Mouse (Mus musculus): ENCODE measurements around the gene Shank2. TPM values are rescaled to one million over a fixed set of nuclear protein-coding genes. Genes with fewer than 3 reads are reported as not detected.

Shank2 gene
- polyA plus RNA-seq, 1 experiment from 2014 or later, result 1.2 TPM

- Histone ChIP-seq H3K9me3 (ENCODE audit: control insufficient read depth, low read depth, low read length) (no peaks in the 10 kb centered on the region), H3K4me2 (replicated peaks; ENCODE audit: low read depth, low read length) (no peak overlapping the region), H3K9ac (replicated peaks; ENCODE audit: low read depth, low read length) (no peak overlapping the region), H3K36me3 (ENCODE audit: control insufficient read depth, insufficient read depth, low read length) (no peaks in the 10 kb centered on the region), H3K4me3 (ENCODE audit: low read depth, low read length) (no peak overlapping the region), H3K4me1 (ENCODE audit: control insufficient read depth, insufficient read depth, low read length) (no peaks in the 10 kb centered on the region), H3K27me3 (ENCODE audit: control insufficient read depth, insufficient read depth, low read length) (no peaks in the 10 kb centered on the region), H3K27ac (ENCODE audit: low read length) (no peak overlapping the region)
- WGBS, result 88% methylated on average over 4 of the region's 4 CpGs
- ATAC-seq (ENCODE audit: insufficient number of reproducible peaks, insufficient read depth, low FRiP score, low read depth), result no peak
Measured at GRCm38 (mm10) chr7:144189446-144189845, 187.7 kb downstream of the Shank2 start.

- ATAC-seq (ENCODE audit: insufficient number of reproducible peaks, insufficient read depth, low FRiP score, low read depth), result no peak
- Histone ChIP-seq H3K9ac (replicated peaks; ENCODE audit: low read depth, low read length) (no peak overlapping the region), H3K4me2 (replicated peaks; ENCODE audit: low read depth, low read length) (no peak overlapping the region), H3K4me1 (ENCODE audit: control insufficient read depth, insufficient read depth, low read length) (no peaks in the 10 kb centered on the region), H3K4me3 (ENCODE audit: low read depth, low read length) (no peak overlapping the region), H3K36me3 (ENCODE audit: control insufficient read depth, insufficient read depth, low read length) (no peaks in the 10 kb centered on the region), H3K27ac (ENCODE audit: low read length) (no peak overlapping the region), H3K27me3 (ENCODE audit: control insufficient read depth, insufficient read depth, low read length) (no peaks in the 10 kb centered on the region), H3K9me3 (ENCODE audit: control insufficient read depth, low read depth, low read length) (no peaks in the 10 kb centered on the region)
- 90% methylated on average over 2 of the region's 2 CpGs for WGBS
Measured at GRCm38 (mm10) chr7:144198491-144198890, 196.8 kb downstream of the Shank2 start.

- Histone ChIP-seq H3K9ac (replicated peaks; ENCODE audit: low read depth, low read length) (no peak overlapping the region), H3K27ac (ENCODE audit: low read length) (no peak overlapping the region), H3K4me3 (ENCODE audit: low read depth, low read length) (no peak overlapping the region), H3K9me3 (ENCODE audit: control insufficient read depth, low read depth, low read length) (no peaks in the 10 kb centered on the region), H3K36me3 (ENCODE audit: control insufficient read depth, insufficient read depth, low read length) (no peaks in the 10 kb centered on the region), H3K4me1 (ENCODE audit: control insufficient read depth, insufficient read depth, low read length) (no peaks in the 10 kb centered on the region), H3K27me3 (ENCODE audit: control insufficient read depth, insufficient read depth, low read length) (no peaks in the 10 kb centered on the region), H3K4me2 (replicated peaks; ENCODE audit: low read depth, low read length) (no peak overlapping the region)
- 50% methylated on average over 7 of the region's 7 CpGs for WGBS
- peak; percentile 74; the same call in 1 of the 2 replicates for ATAC-seq (ENCODE audit: insufficient number of reproducible peaks, insufficient read depth, low FRiP score, low read depth)
Measured at GRCm38 (mm10) chr7:144202017-144202682, 200.4 kb downstream of the Shank2 start.

GRCm38 (mm10) chr7:144204290-144204689, 202.6 kb downstream of the Shank2 start:
- H3K9ac ChIP-seq (replicated peaks; ENCODE audit: low read depth, low read length), result no peak overlapping the region
- no peaks in the 10 kb centered on the region for H3K4me1 ChIP-seq (ENCODE audit: control insufficient read depth, insufficient read depth, low read length)
- WGBS, result 53% methylated on average over 3 of the region's 3 CpGs
- ATAC-seq (ENCODE audit: insufficient number of reproducible peaks, insufficient read depth, low FRiP score, low read depth), result no peak
- no peak overlapping the region for H3K27ac ChIP-seq (ENCODE audit: low read length)
- no peaks in the 10 kb centered on the region for H3K36me3 ChIP-seq (ENCODE audit: control insufficient read depth, insufficient read depth, low read length)
- no peaks in the 10 kb centered on the region for H3K9me3 ChIP-seq (ENCODE audit: control insufficient read depth, low read depth, low read length)
- no peak overlapping the region for H3K4me3 ChIP-seq (ENCODE audit: low read depth, low read length)
- no peaks in the 10 kb centered on the region for H3K27me3 ChIP-seq (ENCODE audit: control insufficient read depth, insufficient read depth, low read length)
- no peak overlapping the region for H3K4me2 ChIP-seq (replicated peaks; ENCODE audit: low read depth, low read length)

GRCm38 (mm10) chr7:144205161-144205560, 203.4 kb downstream of the Shank2 start:
- Histone ChIP-seq H3K36me3 (ENCODE audit: control insufficient read depth, insufficient read depth, low read length) (no peaks in the 10 kb centered on the region), H3K4me1 (ENCODE audit: control insufficient read depth, insufficient read depth, low read length) (no peaks in the 10 kb centered on the region), H3K4me2 (replicated peaks; ENCODE audit: low read depth, low read length) (no peak overlapping the region), H3K9ac (replicated peaks; ENCODE audit: low read depth, low read length) (no peak overlapping the region), H3K27me3 (ENCODE audit: control insufficient read depth, insufficient read depth, low read length) (no peaks in the 10 kb centered on the region), H3K4me3 (ENCODE audit: low read depth, low read length) (no peak overlapping the region), H3K27ac (ENCODE audit: low read length) (no peak overlapping the region), H3K9me3 (ENCODE audit: control insufficient read depth, low read depth, low read length) (no peaks in the 10 kb centered on the region)
- 88% methylated on average over 1 of the region's 1 CpGs for WGBS
- ATAC-seq (ENCODE audit: insufficient number of reproducible peaks, insufficient read depth, low FRiP score, low read depth), result no peak

GRCm38 (mm10) chr7:144205837-144206236, 204.1 kb downstream of the Shank2 start:
- H3K4me1 ChIP-seq (ENCODE audit: control insufficient read depth, insufficient read depth, low read length), result no peaks in the 10 kb centered on the region
- H3K4me3 ChIP-seq (ENCODE audit: low read depth, low read length), result no peak overlapping the region
- H3K9me3 ChIP-seq (ENCODE audit: control insufficient read depth, low read depth, low read length), result no peaks in the 10 kb centered on the region
- H3K27me3 ChIP-seq (ENCODE audit: control insufficient read depth, insufficient read depth, low read length), result no peaks in the 10 kb centered on the region
- no peaks in the 10 kb centered on the region for H3K36me3 ChIP-seq (ENCODE audit: control insufficient read depth, insufficient read depth, low read length)
- H3K9ac ChIP-seq (replicated peaks; ENCODE audit: low read depth, low read length), result no peak overlapping the region
- H3K4me2 ChIP-seq (replicated peaks; ENCODE audit: low read depth, low read length), result no peak overlapping the region
- no peak for ATAC-seq (ENCODE audit: insufficient number of reproducible peaks, insufficient read depth, low FRiP score, low read depth)
- 84% methylated on average over 3 of the region's 3 CpGs for WGBS
- H3K27ac ChIP-seq (ENCODE audit: low read length), result no peak overlapping the region

- no peaks in the 10 kb centered on the region for H3K4me1 ChIP-seq (ENCODE audit: control insufficient read depth, insufficient read depth, low read length)
- H3K4me3 ChIP-seq (ENCODE audit: low read depth, low read length), result no peak overlapping the region
- H3K36me3 ChIP-seq (ENCODE audit: control insufficient read depth, insufficient read depth, low read length), result no peaks in the 10 kb centered on the region
- 72% methylated on average over 5 of the region's 5 CpGs for WGBS
- H3K9me3 ChIP-seq (ENCODE audit: control insufficient read depth, low read depth, low read length), result no peaks in the 10 kb centered on the region
- no peak for ATAC-seq (ENCODE audit: insufficient number of reproducible peaks, insufficient read depth, low FRiP score, low read depth)
- H3K27ac ChIP-seq (ENCODE audit: low read length), result no peak overlapping the region
- H3K9ac ChIP-seq (replicated peaks; ENCODE audit: low read depth, low read length), result no peak overlapping the region
- no peak overlapping the region for H3K4me2 ChIP-seq (replicated peaks; ENCODE audit: low read depth, low read length)
- no peaks in the 10 kb centered on the region for H3K27me3 ChIP-seq (ENCODE audit: control insufficient read depth, insufficient read depth, low read length)
Measured at GRCm38 (mm10) chr7:144206254-144206653, 204.5 kb downstream of the Shank2 start.

GRCm38 (mm10) chr7:144207100-144207499, 205.4 kb downstream of the Shank2 start:
- ATAC-seq (ENCODE audit: insufficient number of reproducible peaks, insufficient read depth, low FRiP score, low read depth), result no peak
- Histone ChIP-seq H3K27me3 (ENCODE audit: control insufficient read depth, insufficient read depth, low read length) (no peaks in the 10 kb centered on the region), H3K9me3 (ENCODE audit: control insufficient read depth, low read depth, low read length) (no peaks in the 10 kb centered on the region), H3K36me3 (ENCODE audit: control insufficient read depth, insufficient read depth, low read length) (no peaks in the 10 kb centered on the region), H3K4me3 (ENCODE audit: low read depth, low read length) (no peak overlapping the region), H3K27ac (ENCODE audit: low read length) (no peak overlapping the region), H3K4me1 (ENCODE audit: control insufficient read depth, insufficient read depth, low read length) (no peaks in the 10 kb centered on the region), H3K4me2 (replicated peaks; ENCODE audit: low read depth, low read length) (no peak overlapping the region), H3K9ac (replicated peaks; ENCODE audit: low read depth, low read length) (no peak overlapping the region)
- WGBS, result 81% methylated on average over 6 of the region's 6 CpGs

- Histone ChIP-seq H3K36me3 (ENCODE audit: control insufficient read depth, insufficient read depth, low read length) (no peaks in the 10 kb centered on the region), H3K4me2 (replicated peaks; ENCODE audit: low read depth, low read length) (no peak overlapping the region), H3K4me3 (ENCODE audit: low read depth, low read length) (no peak overlapping the region), H3K9ac (replicated peaks; ENCODE audit: low read depth, low read length) (no peak overlapping the region), H3K27me3 (ENCODE audit: control insufficient read depth, insufficient read depth, low read length) (no peaks in the 10 kb centered on the region), H3K4me1 (ENCODE audit: control insufficient read depth, insufficient read depth, low read length) (no peaks in the 10 kb centered on the region), H3K9me3 (ENCODE audit: control insufficient read depth, low read depth, low read length) (no peaks in the 10 kb centered on the region), H3K27ac (ENCODE audit: low read length) (no peak overlapping the region)
- WGBS, result 13% methylated on average over 7 of the region's 7 CpGs
- ATAC-seq (ENCODE audit: insufficient number of reproducible peaks, insufficient read depth, low FRiP score, low read depth), result no peak
Measured at GRCm38 (mm10) chr7:144207849-144208248, 206.1 kb downstream of the Shank2 start.

Data from stomach, embryonic 14.5 days (tissue).